Mouse (Mus musculus) cerebellum, adult 9-11 months (tissue): Measurements from ENCODE around the gene Etv6.

ENCODE experiments used
- DNase-seq: peaks from one replicate; pipeline ENCODE4 v3.0.0; 2022

The Etv6 gene

DNA sequence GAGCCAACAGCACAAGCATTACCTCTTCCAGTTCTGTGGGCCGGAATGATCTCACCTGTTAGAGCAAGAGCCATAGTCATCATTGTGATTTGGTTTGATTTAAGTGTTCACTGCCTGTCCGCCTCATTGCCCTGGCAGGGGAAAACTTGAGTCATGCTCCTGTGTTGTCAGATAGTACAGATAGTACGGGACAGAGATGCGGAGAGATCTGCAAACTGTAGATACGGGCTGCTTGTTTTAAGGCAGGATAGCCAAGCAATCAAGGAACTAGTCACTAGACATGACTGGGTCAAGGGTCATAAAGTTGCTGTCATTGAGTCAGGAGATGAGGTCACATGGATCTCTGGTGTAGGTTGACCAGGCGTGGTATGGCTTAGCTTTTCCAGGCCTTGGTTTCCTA is 182.2 kb downstream of the Etv6 start:
- no peak for DNase-seq

DNA sequence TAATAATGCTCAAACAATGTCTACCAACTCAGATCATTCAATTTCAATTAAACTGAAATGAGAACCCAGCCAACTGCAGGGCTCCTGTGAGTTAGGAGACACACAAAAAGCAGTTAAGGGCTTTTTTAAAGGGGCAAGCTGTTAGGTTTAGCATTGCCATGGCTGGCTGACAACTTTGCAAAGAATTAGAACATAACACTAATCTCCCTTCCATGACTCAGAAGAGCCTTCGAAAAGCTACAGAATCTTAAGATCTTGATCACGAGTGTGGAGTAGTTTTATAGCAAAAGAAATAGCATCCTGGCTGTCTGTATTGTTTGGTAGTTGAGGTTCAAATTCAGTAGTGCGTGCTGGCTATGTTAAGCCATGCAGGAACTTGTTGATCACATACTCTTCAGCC is 182.9 kb downstream of the Etv6 start:
- no peak for DNase-seq

DNA sequence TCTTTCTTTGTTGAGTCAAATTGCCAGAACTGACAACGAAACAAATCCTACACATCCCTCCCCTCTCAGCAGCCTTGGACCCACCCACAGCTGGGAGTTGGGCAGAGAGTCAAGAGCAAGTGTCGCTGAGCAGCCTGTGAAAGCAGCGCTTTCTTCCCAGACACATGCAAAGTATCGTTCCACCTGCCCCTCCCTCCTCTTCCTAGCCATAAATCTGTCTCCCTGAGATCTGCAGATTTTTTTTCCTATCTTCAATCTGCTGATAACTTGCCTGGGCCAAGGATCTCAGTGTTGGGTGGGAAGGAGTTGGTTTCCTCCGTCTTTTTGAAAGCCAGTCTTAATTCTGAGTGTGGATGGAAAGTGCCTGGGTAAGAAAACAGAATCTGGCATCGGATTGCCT is 183.9 kb downstream of the Etv6 start:
- DNase-seq: no peak

DNA sequence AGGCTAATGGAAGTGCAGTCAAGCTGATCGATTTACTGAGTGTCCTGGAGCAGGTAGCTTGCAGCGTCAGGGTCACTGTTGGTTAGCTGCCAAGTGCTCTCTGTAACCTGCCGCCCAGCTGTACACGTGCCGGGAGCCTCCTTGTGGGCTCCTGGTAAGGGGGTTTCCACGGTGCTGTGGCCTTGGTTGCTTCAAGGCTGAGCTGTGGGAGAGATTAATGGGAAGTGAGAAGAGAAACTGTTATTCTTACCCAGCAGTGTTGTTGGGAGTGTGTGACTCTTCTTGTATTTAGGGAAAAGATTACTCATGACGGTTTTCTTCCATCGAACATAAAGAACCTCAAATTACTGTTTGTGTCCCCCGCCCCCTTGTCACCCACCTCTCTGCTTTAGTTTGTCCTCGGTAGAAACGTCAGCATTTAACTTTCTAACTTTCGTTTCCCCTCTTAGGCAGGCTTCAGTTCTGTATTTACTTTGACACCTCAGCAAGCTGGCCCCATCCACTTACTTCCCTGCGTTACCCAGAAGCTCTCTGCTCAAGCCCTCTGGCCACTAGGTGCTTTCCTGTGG is 184.8 kb downstream of the Etv6 start:
- DNase-seq: no peak

DNA sequence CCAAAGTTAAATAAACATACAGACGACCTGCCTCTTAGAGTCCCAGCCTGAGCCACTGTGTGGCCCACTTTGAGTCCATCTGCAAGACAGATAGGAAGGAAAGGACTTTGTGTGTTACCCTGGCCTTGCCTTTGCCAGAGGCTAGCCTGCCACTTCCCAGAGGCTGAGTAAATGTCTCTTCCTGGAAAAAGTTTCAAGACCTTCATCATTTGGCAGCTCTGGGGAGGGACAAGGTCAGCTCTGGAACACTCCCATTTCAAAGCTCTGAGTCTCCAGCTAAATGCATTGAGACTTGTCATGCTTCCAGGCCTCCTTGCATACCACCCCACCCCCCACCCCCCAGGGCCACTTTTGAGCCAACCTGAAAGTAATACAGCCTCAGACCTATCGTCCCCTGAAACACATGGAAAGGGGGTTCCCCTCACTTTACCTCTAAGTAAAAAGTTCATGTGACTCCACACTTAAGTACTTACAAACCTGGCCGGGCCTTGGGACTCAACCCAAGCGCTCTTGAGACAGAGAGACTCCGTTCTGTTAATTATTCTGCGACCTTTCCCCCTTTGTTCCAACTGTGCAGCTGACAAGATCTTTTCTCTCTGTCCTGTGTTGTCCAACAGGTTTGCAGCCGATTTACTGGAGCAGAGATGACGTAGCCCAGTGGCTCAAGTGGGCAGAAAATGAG is 186.9 kb downstream of the Etv6 start:
- no peak for DNase-seq

DNA sequence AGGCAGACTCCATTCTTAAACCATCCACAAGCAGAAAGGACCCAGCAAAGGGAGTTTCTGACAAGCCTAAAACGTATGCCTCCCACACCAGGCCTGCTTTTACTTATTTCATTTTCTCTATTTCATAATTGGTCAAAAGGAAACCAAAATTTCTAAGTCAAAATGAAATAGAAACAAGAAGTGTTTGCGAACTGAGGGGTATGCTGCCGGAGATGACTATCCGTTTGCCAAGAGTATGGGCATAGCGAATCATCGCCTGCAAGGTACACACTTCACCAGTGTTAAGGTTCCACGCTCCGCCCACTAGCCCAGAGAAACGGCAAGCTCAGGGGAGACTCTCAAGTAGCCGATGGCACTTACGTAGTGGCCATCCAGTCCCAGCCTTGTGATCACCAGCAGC is 190.1 kb downstream of the Etv6 start:
- no peak for DNase-seq

DNA sequence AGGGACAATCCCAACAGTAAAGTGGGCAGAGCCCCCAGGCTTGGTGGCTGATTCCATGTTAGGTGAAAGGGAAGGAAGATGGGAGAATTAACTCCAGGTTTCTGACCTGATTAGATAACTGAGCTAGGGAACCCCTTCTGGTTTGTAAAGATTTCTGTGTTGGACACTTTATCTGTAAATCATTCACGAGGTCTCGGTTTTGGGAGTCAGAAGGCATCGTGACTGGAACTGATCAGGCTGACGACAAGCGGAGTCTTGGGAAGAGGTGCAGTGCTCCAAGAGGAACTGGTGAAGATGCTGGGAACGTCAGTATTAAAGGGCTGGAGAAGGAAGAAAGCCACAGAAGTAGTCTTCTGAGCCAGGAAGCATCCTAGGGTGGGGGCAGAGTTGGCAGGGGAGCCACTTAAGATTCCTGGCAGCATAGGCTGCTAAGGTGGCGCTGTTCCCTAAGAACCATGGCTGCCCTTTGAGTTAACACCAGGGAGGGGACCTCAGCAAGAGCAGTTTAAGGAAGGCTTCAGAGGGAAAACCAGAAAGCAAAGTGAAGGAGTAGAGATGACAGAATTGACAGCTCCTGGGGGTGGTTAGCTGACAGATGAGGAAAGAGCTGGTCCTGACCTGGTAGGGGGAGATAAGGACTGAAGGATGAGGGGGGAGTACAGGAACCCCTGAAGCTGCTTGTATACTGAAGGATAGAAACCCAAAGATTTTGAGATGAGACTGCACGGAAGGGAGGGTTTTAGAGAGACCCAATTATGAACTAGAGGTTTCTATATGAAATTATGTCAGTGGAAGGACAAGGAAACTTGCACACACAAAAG is 191.1 kb downstream of the Etv6 start:
- no peak for DNase-seq

DNA sequence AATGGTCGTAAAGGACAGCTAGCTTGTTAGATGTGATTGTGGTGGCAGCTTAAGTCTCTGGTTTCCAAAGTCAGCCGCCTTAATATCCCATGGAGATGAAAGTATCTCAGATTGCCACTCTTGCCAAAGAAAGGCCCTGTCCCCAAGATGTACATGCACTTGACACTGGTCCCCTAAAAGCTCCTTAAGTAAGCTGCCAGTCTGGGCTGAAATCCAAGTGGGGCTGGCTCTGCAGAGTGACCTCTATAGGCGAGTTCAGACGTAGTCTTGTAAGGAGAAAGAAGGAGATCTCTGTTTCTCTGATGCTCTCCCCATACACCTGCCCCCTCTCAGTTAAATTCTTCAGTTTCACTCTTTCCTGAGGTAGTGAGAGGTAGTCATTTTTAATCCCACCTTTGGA is 200.8 kb downstream of the Etv6 start:
- DNase-seq: no peak

DNA sequence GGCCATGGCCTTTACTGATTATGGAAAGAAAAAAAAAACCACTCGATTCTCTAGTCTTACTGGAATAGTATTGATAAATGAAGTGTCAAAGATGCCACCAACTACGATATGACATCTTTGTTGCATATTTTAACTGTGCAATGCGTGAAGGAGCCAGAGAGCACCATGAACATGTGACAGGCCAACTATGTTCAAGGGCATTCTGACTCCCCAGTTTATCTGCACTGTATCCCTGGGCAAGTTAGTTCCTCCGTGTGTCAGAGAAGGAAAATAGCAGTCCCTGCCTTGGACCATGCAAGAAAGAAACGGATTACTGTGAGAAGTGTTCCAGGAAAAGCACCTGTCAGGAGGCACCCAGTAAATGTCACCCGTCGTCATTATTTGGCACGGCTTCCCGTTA is 203.0 kb downstream of the Etv6 start:
- no peak for DNase-seq

DNA sequence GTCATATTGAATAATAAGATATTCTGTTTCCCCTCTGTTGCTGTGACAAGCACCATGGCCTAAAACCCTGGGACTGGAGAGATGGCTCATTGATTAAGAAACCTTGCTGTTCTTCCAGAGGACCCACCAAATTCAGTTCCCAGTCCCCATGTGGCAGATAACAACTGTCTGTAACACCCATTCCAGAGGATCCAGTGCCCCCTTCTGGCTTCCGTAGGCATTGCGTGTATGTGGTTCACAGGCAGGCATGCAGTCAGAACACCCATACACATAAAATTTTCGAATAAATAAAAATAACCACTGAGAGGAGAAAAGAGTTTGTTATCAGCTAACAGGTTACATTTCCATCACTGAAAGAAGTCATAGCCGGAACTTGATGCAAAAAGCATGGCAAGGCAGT is 205.5 kb downstream of the Etv6 start:
- no peak for DNase-seq

DNA sequence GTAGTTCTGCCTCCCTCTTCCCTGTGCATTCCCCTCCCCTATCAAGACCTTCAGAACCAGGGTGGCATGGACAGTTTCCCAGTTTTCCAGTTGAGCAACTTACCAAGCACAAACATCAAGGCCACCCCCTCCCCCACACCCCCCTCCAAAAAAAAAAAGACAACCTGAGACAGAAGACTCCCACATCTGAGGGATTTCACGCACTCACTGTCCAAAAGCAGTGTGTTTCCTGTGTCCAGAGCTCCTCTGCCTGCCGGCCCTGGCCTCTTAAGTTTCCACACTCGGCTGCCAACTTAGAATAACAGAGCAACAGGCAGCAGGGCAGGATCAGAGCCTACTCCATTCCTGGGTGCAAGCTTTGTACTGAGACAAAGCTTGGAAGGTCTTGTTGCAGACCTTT is 207.6 kb downstream of the Etv6 start:
- no peak for DNase-seq

DNA sequence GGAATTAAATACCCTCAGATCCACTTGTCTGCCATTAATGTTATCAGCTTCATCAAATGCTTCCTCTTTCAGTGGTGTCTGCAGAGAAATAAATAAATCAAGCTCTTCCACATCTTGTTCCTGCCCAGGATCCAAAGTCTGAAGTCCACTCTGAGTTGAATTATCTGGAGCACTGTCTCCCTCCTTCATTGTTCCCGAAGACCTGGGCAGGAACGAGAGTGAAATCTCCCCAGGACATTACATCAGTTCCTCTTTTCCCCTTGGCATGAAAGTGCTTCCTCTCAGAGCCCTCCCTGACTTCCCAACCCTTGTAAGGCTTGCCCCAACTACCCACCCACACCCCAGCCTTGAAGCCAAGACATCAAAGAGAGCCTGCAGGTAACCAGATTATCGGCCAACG is 208.0 kb downstream of the Etv6 start:
- no peak for DNase-seq

DNA sequence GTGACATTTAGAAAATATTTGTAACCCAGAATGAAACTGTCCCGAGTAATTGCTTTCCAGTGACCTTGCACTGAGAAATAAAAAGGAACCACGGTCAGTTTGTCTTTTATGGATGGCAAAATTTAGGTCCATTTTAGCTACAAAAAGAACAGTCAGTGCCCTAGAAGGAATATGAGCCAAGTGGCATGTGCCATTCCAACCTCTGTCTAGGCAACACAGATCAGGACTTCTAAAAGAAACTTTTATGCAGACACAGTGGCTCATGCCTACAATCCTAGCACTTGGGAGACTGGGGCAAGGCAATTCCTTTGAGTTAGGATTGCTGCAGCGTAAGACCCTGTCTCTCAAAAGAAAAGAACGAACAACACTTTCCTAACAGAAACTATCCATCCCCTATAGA is 208.6 kb downstream of the Etv6 start:
- no peak for DNase-seq

DNA sequence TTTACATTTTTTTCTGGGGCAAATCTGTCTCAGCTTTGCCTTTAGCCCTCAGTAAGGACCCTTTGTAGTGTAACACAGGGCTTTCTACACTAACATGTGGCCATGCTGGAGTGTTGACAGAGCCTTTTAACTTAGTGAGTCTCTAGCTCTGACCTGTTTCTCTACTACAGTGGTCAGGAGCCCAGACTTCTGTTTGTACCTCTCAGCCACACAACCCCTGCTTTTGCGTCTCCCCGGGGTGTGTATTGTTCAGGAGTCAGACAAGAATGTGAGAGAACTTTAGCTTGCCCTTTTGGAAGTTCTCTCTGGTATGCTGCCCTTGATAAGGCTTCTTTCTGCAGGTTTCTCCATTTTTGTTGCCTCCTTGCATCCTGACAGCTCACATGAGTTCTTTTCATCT is 210.6 kb downstream of the Etv6 start:
- DNase-seq: no peak

DNA sequence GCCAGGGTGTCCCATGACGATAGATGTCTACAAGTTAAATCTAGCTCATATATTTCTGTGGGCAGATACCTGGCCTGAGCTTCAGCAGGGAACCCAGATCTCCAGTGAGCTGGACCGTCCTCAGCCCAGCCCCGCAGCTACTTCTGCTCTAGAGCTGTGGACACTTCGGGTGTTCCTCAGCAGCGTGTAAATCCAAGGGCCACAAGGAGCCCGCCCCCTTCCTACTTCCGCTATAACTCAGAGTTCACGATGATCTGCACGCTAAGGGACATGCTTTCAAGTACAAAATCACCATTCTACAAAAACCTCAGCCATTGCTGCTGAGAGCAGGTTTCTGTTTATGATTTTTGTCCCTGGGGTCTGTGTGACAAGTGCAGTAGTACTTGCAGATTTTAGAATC is 211.8 kb downstream of the Etv6 start:
- DNase-seq: no peak

DNA sequence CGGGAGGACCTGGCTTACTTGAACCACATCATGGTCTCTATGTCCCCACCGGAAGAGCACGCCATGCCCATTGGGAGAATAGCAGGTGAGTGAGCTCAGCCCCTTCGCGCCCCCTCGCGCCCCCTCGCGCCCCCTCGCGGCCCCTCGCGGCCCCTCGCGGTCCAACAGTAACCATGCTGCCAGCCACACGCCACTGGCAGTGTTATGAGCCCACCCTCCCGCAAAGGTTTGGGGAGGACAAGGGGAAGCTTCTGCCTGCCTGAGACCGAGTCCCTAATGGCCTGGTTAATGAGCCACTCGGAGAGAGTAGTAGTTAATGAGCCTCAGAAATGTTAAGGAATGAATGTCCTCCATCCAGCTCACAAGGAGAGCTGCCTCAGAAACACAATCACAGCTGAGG is 213.2 kb downstream of the Etv6 start:
- no peak for DNase-seq

DNA sequence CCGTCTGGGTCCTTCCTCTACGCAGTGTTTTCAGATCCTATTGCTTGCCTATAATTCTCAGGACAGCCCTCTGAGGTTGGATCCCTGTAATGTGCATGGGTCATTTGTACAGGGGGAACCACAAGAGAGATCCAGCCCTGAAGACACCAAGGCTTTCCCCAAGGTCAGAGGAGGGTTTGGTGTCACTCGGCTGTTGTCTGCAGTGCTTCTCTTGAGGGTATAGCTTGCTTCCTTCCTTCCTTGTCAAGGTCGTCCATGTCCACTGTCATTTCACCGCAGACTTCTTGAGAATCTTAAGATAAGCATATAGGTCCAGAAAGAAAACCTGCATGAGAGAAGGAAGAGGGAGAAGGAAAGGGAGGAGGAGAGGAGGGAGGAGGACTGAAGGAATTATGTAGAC is 215.3 kb downstream of the Etv6 start:
- no peak for DNase-seq

DNA sequence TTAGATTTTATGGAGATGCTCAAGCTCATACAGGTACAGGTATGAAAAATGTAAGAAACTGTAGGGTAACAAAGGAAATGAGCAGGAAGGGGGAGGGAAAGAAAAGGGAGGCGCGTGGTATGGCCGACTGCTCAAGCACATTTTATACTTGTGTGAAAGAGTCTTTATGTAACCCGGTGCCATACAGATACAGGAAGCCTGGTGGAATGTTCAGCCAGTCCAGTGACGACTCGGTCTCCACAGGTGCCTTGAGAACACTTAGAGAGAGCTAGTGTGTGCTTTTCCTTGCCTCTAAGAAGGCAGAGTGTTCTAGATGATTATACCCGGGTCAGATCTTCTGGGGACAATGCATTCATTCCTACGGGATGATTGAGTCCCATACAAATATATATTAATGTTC is 215.9 kb downstream of the Etv6 start:
- no peak for DNase-seq

DNA sequence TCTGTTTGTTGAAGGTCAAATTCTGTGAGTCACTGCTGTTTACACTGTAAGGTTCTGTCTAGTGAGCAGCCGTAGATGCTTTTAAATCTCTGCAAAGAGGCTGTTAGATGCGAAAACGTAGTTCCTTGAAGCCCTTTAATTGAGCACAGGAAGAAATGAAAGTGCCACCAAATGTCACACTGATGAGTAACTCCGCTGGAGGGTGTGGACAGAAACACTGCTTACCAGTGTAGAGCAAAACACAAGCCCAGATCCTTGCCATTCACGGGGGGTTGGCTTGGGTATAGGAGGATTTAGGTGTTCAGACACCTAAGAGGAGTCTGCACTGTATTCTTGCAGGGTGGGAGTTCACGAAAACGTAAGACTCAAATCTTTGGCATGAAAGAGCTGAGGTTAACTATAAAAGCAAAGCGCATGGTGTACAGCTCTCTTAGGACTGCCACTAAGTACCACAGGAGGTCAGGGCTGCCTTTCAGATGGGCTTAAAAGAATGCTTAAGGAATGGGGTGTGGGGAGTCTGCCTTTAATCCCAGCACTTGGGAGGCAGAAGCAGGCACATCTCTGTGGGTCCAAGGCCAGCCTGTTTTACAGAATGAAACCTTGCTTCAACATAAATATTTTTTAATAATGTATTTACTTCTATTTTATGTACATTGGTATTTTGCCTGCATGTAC is 216.7 kb downstream of the Etv6 start:
- no peak for DNase-seq

DNA sequence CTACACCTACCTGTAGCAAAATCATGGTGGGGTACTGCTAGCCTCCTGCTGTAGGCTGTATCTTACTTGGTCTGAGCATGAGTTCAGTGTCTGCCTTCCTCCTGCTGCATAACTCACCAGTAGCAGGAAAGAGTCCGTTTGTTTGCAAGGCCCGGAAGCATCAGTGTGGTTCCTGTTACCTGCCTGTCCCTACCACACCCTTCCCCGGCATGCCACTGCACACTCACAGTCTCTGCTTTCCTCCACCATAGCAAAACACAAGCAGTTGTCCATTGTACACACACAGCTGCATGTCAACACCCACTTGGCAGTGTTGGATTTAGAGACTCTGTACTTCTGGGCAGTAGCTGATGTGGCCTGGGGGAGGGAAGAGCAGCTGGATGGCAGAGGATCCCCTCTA is 220.9 kb downstream of the Etv6 start:
- DNase-seq: no peak

DNA sequence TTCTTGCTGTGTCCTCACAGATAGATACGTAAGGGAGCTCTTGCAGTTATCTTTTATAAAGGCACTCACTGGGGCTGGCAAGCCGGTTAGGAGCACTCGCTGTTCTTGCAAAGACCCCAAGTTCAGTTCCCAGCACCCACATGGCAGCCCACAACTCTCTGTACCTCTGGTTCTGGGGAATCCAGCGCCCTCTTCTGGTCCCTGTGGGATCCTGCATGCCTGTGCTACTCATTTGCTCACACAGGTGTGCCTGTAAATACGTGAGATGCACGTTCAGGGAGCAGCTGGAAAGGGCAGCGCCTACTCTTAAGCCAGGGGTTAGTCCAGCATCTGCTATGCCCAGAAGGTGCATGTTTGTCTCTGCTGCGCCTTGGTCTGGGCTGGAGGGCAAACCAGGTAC is 224.4 kb downstream of the Etv6 start:
- no peak for DNase-seq

DNA sequence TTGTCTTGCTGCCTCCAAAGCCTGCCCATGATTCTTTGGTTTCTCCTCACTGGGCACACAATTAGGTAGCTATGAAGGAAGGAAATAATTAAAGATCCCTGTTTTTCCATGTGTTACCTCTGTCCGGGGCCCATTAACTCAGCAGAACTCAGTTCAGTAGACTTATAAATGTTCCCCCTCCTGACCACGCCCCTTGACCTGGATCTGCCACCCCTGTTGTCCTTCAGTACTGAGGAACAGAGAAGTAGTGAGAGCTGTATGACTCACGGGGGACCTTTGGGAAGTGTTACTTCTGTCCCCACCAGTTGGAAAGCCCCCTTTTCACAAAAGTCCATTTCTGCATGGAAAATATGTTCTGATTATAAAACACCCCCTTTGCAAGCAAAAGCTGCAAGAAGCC is 226.4 kb downstream of the Etv6 start:
- DNase-seq: no peak

DNA sequence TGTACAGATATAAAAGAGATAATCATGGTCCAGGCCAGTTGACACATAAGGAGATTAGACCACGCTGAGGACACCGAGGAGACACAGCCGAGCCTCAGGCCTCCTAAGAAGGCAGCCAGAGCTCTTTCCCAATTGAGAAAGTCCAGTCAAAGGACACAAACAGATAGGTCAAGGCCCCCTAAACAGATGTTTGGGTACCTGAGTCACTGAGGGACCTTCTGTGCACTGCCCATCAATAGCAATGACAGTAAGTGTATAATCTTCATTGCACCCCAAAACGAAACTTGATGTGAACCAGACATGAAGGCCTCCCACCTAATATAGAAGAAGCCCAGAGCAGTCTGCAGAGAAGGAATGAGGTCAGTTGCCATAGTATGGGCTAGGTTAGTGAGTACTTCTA is 226.9 kb downstream of the Etv6 start:
- DNase-seq: no peak
